Mouse (Mus musculus) bone marrow macrophage, adult 2 months (primary cell): Measurements from ENCODE around the gene Trim8.

Source experiments
- CTCF ChIP-seq: IDR thresholded peaks from 2 replicates; pipeline ENCODE4 v1.5.1; 2012; ENCODE audit warnings: low read depth, mild to moderate bottlenecking, low read length, moderate library complexity
- POLR2A ChIP-seq: IDR thresholded peaks from 2 replicates; pipeline ENCODE4 v1.6.1; 2012; ENCODE audit warnings: mild to moderate bottlenecking, low read depth, low read length, borderline replicate concordance

DNA sequence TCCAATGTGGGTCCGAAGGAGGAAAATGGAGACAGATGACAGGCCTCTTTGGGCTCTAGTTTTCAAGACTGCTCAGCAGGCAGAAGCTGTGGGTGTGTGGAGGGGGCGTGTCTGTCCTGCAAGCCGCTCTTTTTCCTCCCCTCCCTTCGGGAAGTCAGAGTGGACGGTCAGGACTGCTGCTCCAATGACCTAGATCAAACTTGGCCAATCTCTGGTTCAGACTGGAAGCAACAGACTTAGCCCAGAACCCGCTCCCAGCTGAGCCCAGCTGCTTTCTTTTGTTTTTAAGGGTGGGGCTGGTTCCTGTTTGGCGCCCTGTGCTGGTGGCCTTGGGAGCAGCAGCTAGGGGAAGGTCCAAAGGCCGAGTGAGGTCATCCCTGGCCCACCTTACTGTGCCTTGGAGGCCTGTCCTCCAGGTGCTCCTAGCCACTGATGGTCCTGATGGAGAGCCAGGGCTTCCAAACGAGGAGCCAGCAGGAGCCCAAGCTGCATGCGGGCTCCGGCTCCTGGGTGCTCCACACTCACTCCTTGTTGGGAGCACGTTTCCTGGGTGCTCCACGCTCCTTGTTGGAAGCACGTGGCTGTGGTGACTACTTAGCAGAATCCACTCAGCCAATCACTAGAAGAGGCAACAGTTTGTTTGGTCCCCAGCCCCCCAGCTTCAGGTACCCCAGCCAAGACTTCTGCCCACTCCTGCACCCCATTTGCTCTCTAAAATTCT, 23.3 kb downstream of the Trim8 start:
- TF ChIP-seq POLR2A (no peak), CTCF (no peak)
